Mouse (Mus musculus) erythroid progenitor cell, adult 5-6 weeks (primary cell): ENCODE data around the gene Fibin. TPM values are rescaled to one million over a fixed set of nuclear protein-coding genes. Genes with fewer than 3 reads are reported as not detected.

Experiments
- ATAC-seq: replicated peaks from 2 replicates; pipeline ENCODE4 v1.8.0; 2016; ENCODE audit warnings: moderate number of reproducible peaks, mild to moderate bottlenecking, moderate TSS enrichment, inconsistent platforms; ENCODE audit not compliant: poor library complexity, low FRiP score, severe bottlenecking
- total RNA-seq, 2 experiments: library from RNA; stranded (forward) in 1 of 2; stranded (reverse) in 1 of 2; fragments of 150-400 nt in 1 of 2; fragments of 186-747, 209-891 nt in 1 of 2; gene quantifications; 2 replicates each; pipeline versions ENCODE4 v1.2.3 to v1.2.4; 2015 to 2017; ENCODE audit warnings: low replicate concordance in 2 of 2

Fibin gene
- total RNA-seq, 2 experiments from 2014 or later: not detected

- ATAC-seq: no peak
Observed at GRCm38 (mm10) chr2:110316116-110316883, 46.7 kb downstream of the Fibin start.

GRCm38 (mm10) chr2:110314509-110315155 lies 48.4 kb downstream of the Fibin start, which contains the start of gene Bbox1:
Bbox1 (minus strand) TSS chr2:110314560.
- no peak for ATAC-seq

GRCm38 (mm10) chr2:110314074-110314473 lies 48.9 kb downstream of the Fibin start:
- ATAC-seq: no peak

- ATAC-seq: no peak
Observed at GRCm38 (mm10) chr2:110313305-110313824, 49.6 kb downstream of the Fibin start.

Other genes starting within 250 kb of the Fibin start
- gene Bbox1, start 48.6 kb downstream of the Fibin start, total RNA-seq (2015; ENCODE audit: low replicate concordance): not detected in 2 replicates
- not detected in 2 replicates for gene Bbox1, start 48.6 kb downstream of the Fibin start, total RNA-seq (2017; ENCODE audit: low replicate concordance)
- gene Slc5a12, start 234.1 kb upstream of the Fibin start, total RNA-seq (2015; ENCODE audit: low replicate concordance): not detected in 2 replicates
- gene Slc5a12, start 234.1 kb upstream of the Fibin start, total RNA-seq (2017; ENCODE audit: low replicate concordance): not detected in 2 replicates